Mouse (Mus musculus) 416B (cell line): ENCODE measurements at regions not wholly inside any gene's neighbourhood (a gene's known extent, or its start where the extent isn't known, plus 50 kb on each side); places are given as distances from the start of the nearest gene placed in this dataset.

Source experiments
- DNase-seq: peaks from one replicate; pipeline ENCODE4 v3.0.0; 2011; ENCODE audit warnings: low read depth

DNA sequence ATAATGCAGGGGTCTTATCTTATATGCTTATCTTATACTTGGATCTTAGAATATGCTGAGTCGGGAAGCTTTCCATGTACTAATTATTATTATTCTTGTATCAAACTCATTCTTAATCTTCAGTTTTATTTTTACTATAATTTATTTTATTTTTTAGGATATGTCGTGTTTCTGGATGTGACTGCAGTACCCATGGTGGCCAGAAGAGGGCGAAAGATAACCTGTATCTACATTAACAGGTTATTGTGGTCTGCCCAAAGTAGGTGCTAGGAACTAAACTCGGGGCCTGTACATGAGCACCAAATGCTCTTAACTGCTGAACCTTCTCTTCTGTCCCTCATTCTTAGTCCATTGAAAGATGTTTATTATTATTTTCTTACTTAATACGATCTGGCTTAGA is 72.0 kb upstream of the Samt3 start:
- DNase-seq = peak; percentile 6

GRCm38 (mm10) chrX:85981051-85981450 is 62.9 kb upstream of the Samt3 start:
- DNase-seq = peak; percentile 0
